Mouse (Mus musculus) testis, adult 2 months (tissue): Measurements from ENCODE around the gene Ift81. TPM values are rescaled to one million over a fixed set of nuclear protein-coding genes. Genes with fewer than 3 reads are reported as not detected.
A peak's percentile ranks its signal among the peaks of the same experiment; 100 is the strongest.

ENCODE experiments used
- H3K27ac ChIP-seq: fragments of 200-500 bp; 2 replicates; pipeline ENCODE4 v1.5.1; 2012; ENCODE audit warnings: low read depth, low read length; ENCODE audit not compliant: control insufficient read depth, insufficient read depth
- H3K27me3 ChIP-seq: fragments of 200-500 bp; 2 replicates; pipeline ENCODE4 v1.6.1; 2012; ENCODE audit warnings: mild to moderate bottlenecking, low read length, moderate library complexity; ENCODE audit not compliant: control insufficient read depth, insufficient read depth
- H3K36me3 ChIP-seq: fragments of 200-500 bp; 2 replicates; pipeline ENCODE4 v1.6.1; 2012; ENCODE audit warnings: mild to moderate bottlenecking, low read length; ENCODE audit not compliant: control insufficient read depth, insufficient read depth
- H3K4me1 ChIP-seq: fragments of 200-500 bp; 2 replicates; pipeline ENCODE4 v1.6.1; 2012; ENCODE audit warnings: low read length; ENCODE audit not compliant: control insufficient read depth, insufficient read depth
- H3K4me3 ChIP-seq: fragments of 200-500 bp; 2 replicates; pipeline ENCODE4 v1.5.1; 2012; ENCODE audit warnings: low read depth, mild to moderate bottlenecking, low read length, moderate library complexity, mixed read lengths; ENCODE audit not compliant: control insufficient read depth
- CTCF ChIP-seq: fragments of 200-500 bp; IDR thresholded peaks from 2 replicates; pipeline ENCODE4 v1.5.1; 2012; ENCODE audit warnings: low read depth, mild to moderate bottlenecking, inconsistent platforms, low read length, moderate library complexity; ENCODE audit not compliant: control insufficient read depth, insufficient read depth, insufficient replicate concordance
- POLR2A ChIP-seq: fragments of 200-500 bp; IDR thresholded peaks from 2 replicates; pipeline ENCODE4 v1.6.1; 2012; ENCODE audit warnings: low read depth, mild to moderate bottlenecking, inconsistent platforms, low read length, moderate library complexity; ENCODE audit not compliant: control insufficient read depth
- polyA plus RNA-seq: library from polyadenylated mRNA; depleted of rRNA; stranded (reverse); fragments of >200 nt; gene quantifications from 2 replicates; pipeline ENCODE4 v1.2.3, GENCODE M21; 2012; rRNA removed

The Ift81 gene
- polyA plus RNA-seq, 1 experiment, result 30.8 TPM

DNA sequence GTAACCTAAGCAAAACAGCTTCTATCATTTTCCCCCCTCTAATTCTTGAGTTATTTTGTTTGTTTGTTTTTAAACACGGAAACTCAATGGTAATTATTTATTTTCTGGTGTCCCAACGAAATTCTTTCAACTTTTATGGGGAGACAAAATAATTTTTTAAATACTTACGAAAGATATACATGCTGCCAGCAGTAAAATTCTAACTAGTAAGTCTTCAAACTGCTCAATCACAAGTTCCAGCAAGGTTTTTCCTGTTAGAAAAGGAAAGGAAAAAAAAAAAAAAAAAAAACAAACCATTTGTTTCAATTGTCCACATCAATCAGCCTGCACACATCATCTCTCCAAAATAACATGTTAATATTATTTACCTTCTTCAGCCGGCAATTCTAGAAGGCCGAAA is 113.8 kb downstream of the Ift81 start:
- Histone ChIP-seq H3K36me3 (no peaks in the 10 kb centered on the region), H3K4me3 (peak overlapping the region; percentile 94; the same call in 1 of the 2 replicates), H3K4me1 (peaks cover 7% of the 10 kb centered on the region), H3K27me3 (no peaks in the 10 kb centered on the region), H3K27ac (no peak overlapping the region)
- TF ChIP-seq POLR2A, result no peak
- no peak for TF ChIP-seq CTCF

Other genes starting within 250 kb of the Ift81 start
- 27.6 and 27.8 TPM in 2 replicates for gene Gpn3, start 242.6 kb downstream of the Ift81 start, polyA plus RNA-seq
- gene Fam216a, start 242.2 kb downstream of the Ift81 start, polyA plus RNA-seq, result 171 and 178 TPM in 2 replicates
- gene Arpc3, start 222.6 kb downstream of the Ift81 start, polyA plus RNA-seq, result 35.0 and 35.1 TPM in 2 replicates
- 16.1 and 16.2 TPM in 2 replicates for gene Anapc7, start 192.8 kb downstream of the Ift81 start, polyA plus RNA-seq
- 49.8 and 55.9 TPM in 2 replicates for gene Atp2a2, start 112.3 kb downstream of the Ift81 start, polyA plus RNA-seq
- 5.0 and 6.7 TPM in 2 replicates for gene P2rx7, start 29.4 kb upstream of the Ift81 start, polyA plus RNA-seq
- gene P2rx4, start 93.0 kb upstream of the Ift81 start, polyA plus RNA-seq, result 7.8 and 9.0 TPM in 2 replicates
- 18.9 and 22.3 TPM in 2 replicates for gene Camkk2, start 164.9 kb upstream of the Ift81 start, polyA plus RNA-seq
- 109 and 115 TPM in 2 replicates for gene Anapc5, start 206.8 kb upstream of the Ift81 start, polyA plus RNA-seq
- gene Rnf34, start 235.5 kb upstream of the Ift81 start, polyA plus RNA-seq, result 23.2 and 27.3 TPM in 2 replicates